Mouse (Mus musculus): ENCODE measurements around the gene Faap20.

Gene Faap20

GRCm38 (mm10) chr4:155249648-155250351 is at the start of gene Faap20:
TSS of gene Faap20 (plus strand) at chr4:155249802.
- DNase-seq (ENCODE audit: low spot score) = peak; percentile 94

- DNase-seq (ENCODE audit: low spot score) = peak; percentile 26
Observed at GRCm38 (mm10) chr4:155200861-155201390, 48.7 kb upstream of the Faap20 start.

- no peak for DNase-seq (ENCODE audit: low spot score)
Observed at GRCm38 (mm10) chr4:155201764-155202163, 47.8 kb upstream of the Faap20 start.

GRCm38 (mm10) chr4:155205919-155206318 is 43.7 kb upstream of the Faap20 start:
- DNase-seq (ENCODE audit: low spot score) = no peak

GRCm38 (mm10) chr4:155206498-155206897 is 43.1 kb upstream of the Faap20 start:
- no peak for DNase-seq (ENCODE audit: low spot score)

- DNase-seq (ENCODE audit: low spot score) = no peak
Observed at GRCm38 (mm10) chr4:155207841-155208240, 41.8 kb upstream of the Faap20 start.

- no peak for DNase-seq (ENCODE audit: low spot score)
Observed at GRCm38 (mm10) chr4:155208613-155209012, 41.0 kb upstream of the Faap20 start.

- no peak for DNase-seq (ENCODE audit: low spot score)
Observed at GRCm38 (mm10) chr4:155209079-155209478, 40.5 kb upstream of the Faap20 start.

GRCm38 (mm10) chr4:155209494-155209893 is 40.1 kb upstream of the Faap20 start:
- no peak for DNase-seq (ENCODE audit: low spot score)

GRCm38 (mm10) chr4:155213052-155213751 is 36.4 kb upstream of the Faap20 start:
- DNase-seq (ENCODE audit: low spot score) = no peak

- no peak for DNase-seq (ENCODE audit: low spot score)
Observed at GRCm38 (mm10) chr4:155213752-155214054, 35.9 kb upstream of the Faap20 start.

- DNase-seq (ENCODE audit: low spot score) = no peak
Observed at GRCm38 (mm10) chr4:155214188-155214587, 35.4 kb upstream of the Faap20 start.

GRCm38 (mm10) chr4:155214793-155215192 is 34.8 kb upstream of the Faap20 start:
- DNase-seq (ENCODE audit: low spot score) = no peak

GRCm38 (mm10) chr4:155215203-155215602 is 34.4 kb upstream of the Faap20 start:
- no peak for DNase-seq (ENCODE audit: low spot score)

- DNase-seq (ENCODE audit: low spot score) = peak; percentile 28
Observed at GRCm38 (mm10) chr4:155215773-155216630, 33.6 kb upstream of the Faap20 start.

- DNase-seq (ENCODE audit: low spot score) = peak; percentile 59
Observed at GRCm38 (mm10) chr4:155217241-155218103, 32.1 kb upstream of the Faap20 start.

- peak; percentile 21 for DNase-seq (ENCODE audit: low spot score)
Observed at GRCm38 (mm10) chr4:155218104-155218732, 31.4 kb upstream of the Faap20 start.

- no peak for DNase-seq (ENCODE audit: low spot score)
Observed at GRCm38 (mm10) chr4:155219271-155220212, 30.1 kb upstream of the Faap20 start.

- peak; percentile 39 for DNase-seq (ENCODE audit: low spot score)
Observed at GRCm38 (mm10) chr4:155220213-155221100, 29.1 kb upstream of the Faap20 start.

Measured in embryo, embryonic 10.5 days (tissue).